Mouse (Mus musculus) liver, embryonic 14.5 days (tissue): ENCODE results near the gene Ankrd11. TPM values are rescaled to one million over a fixed set of nuclear protein-coding genes. Genes with fewer than 3 reads are reported as not detected.

Experiments
- ATAC-seq: fragments of 200-750 bp; cut with Nextera tagmentation; 2 replicates; pipeline ENCODE4 v1.8.0; 2017; ENCODE audit warnings: moderate number of reproducible peaks, mild to moderate bottlenecking, moderate library complexity; ENCODE audit not compliant: insufficient read depth
- DNase-seq, 3 experiments: peaks; one replicate each; pipeline ENCODE4 v3.0.0-alpha.2; 2012 to 2013; ENCODE audit warnings: low read depth in 3 of 3, low spot score in 3 of 3
- H3K27ac ChIP-seq: fragments of 300-500 bp; sonication (generic); 2 replicates; pipeline ENCODE4 v1.5.1; 2014; ENCODE audit warnings: moderate library complexity, mild to moderate bottlenecking, control low read depth, inconsistent platforms
- H3K27me3 ChIP-seq: fragments of 300-500 bp; sonication (generic); 2 replicates; pipeline ENCODE4 v1.6.1; 2014; ENCODE audit warnings: mild to moderate bottlenecking, low read length, moderate library complexity; ENCODE audit not compliant: control insufficient read depth, insufficient read depth
- H3K36me3 ChIP-seq: fragments of 300-500 bp; sonication (generic); replicated peaks from 2 replicates; pipeline ENCODE4 v1.6.1; 2014; ENCODE audit warnings: low read depth; ENCODE audit not compliant: control insufficient read depth, insufficient read depth
- H3K4me1 ChIP-seq, 2 experiments: fragments of 200-500 bp in 1 of 2; fragments of 300-500 bp in 1 of 2; sonication (generic) in 1 of 2; replicated peaks; 2 replicates each; pipeline ENCODE4 v1.6.1; 2012 to 2014; ENCODE audit warnings: antibody characterized with exemption in 1 of 2, inconsistent platforms in 1 of 2, low read length in 1 of 2; ENCODE audit not compliant: control insufficient read depth in 2 of 2, insufficient read depth in 2 of 2
- H3K4me2 ChIP-seq: fragments of 300-500 bp; sonication (generic); 2 replicates; pipeline ENCODE4 v1.6.1; 2014; ENCODE audit warnings: low read depth, mild to moderate bottlenecking, control low read depth, moderate library complexity
- H3K4me3 ChIP-seq, 2 experiments: fragments of 200-500 bp in 1 of 2; fragments of 300-500 bp in 1 of 2; sonication (generic) in 1 of 2; 2 replicates each; pipeline ENCODE4 v1.5.1; 2012 to 2014; ENCODE audit warnings: low read depth in 2 of 2, low read length in 2 of 2, mild to moderate bottlenecking in 2 of 2, control low read depth in 1 of 2, inconsistent platforms in 1 of 2, moderate library complexity in 1 of 2; ENCODE audit not compliant: insufficient read depth in 1 of 2
- H3K9ac ChIP-seq: fragments of 300-500 bp; sonication (generic); replicated peaks from 2 replicates; pipeline ENCODE4 v1.6.1; 2014; ENCODE audit warnings: mild to moderate bottlenecking, control low read depth, moderate library complexity
- H3K9me3 ChIP-seq: fragments of 300-500 bp; sonication (generic); 2 replicates; pipeline ENCODE4 v1.6.1; 2016; ENCODE audit warnings: low read length, mixed read lengths; ENCODE audit not compliant: control insufficient read depth
- CTCF ChIP-seq: IDR thresholded peaks from 2 replicates; pipeline ENCODE4 v1.5.1; 2016; ENCODE audit warnings: antibody characterized with exemption, low read depth, control low read depth
- EP300 ChIP-seq: IDR thresholded peaks from 2 replicates; pipeline ENCODE4 v1.6.1; 2016; ENCODE audit warnings: antibody characterized with exemption, low read depth
- WGBS: fragments of 180-500 bp; shearing (Covaris S2); extraction: QIAGEN DNeasy Blood & Tissue Kit; methylation state at CpG from one replicate; pipeline ENCODE4 v1.1.7; 2014; ENCODE audit not compliant: insufficient replicate concordance; 5-methylcytosine and 5-hydroxymethylcytosine counted together
- polyA plus RNA-seq, 2 experiments: library from polyadenylated mRNA; depleted of rRNA in 1 of 2; stranded (reverse) in 1 of 2; unstranded in 1 of 2; fragments of >200 nt; fragmentation: Nextera tagmentation in 1 of 2; extraction: Ambion mirVana in 1 of 2; gene quantifications; 2 replicates each; pipeline versions ENCODE4 v1.2.1 to v1.2.3; 2012 to 2014

Gene Ankrd11
- polyA plus RNA-seq, 2 experiments: 10.8 to 12.4 TPM

GRCm38 (mm10) chr8:123027786-123028185 lies 14.3 kb downstream of the Ankrd11 start:
- Histone ChIP-seq H3K36me3 (no peaks in the 10 kb centered on the region; the same call in 1 of the 2 replicates), H3K4me2 (no peak overlapping the region), H3K27me3 (no peaks in the 10 kb centered on the region), H3K9me3 (no peaks in the 10 kb centered on the region), H3K27ac (no peak overlapping the region), H3K9ac (no peak overlapping the region), H3K4me1 (peaks cover 5 to 23% of the 10 kb centered on the region in 2 experiments; a peak in 3 of 4 replicates), H3K4me3 (no peak overlapping the region)
- DNase-seq (no peak), ATAC-seq (no peak)
- WGBS: 65% methylated on average over 8 of the region's 8 CpGs
- TF ChIP-seq CTCF (no peak), EP300 (no peak)

DNA sequence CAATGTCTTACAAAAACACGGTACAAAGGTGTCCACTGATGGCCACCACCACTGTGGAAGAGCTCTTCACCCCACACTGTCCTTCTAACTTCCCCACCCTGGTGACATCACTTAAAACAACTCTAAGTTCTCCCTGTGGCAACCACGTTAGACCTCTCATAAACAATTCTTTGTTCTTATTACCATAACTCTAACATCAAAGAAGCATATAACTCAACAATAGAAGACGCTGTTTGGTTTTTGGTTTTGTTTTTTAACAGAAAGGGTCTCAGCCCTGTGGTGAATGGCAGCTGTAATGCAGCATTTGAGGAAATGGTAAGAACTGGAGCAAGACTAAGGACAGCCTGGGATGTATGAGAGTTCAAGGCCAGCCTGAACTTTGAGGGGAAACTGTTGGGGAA lies 16.1 kb downstream of the Ankrd11 start:
- Histone ChIP-seq H3K27me3 (no peaks in the 10 kb centered on the region), H3K9me3 (no peaks in the 10 kb centered on the region), H3K4me2 (no peak overlapping the region), H3K36me3 (no peaks in the 10 kb centered on the region), H3K27ac (no peak overlapping the region), H3K4me1 (peaks cover 3 to 19% of the 10 kb centered on the region in 2 experiments; a peak in 3 of 4 replicates), H3K9ac (no peak overlapping the region), H3K4me3 (no peak overlapping the region)
- DNase-seq (no peak), ATAC-seq (no peak)
- 66% methylated on average over 3 of the region's 3 CpGs for WGBS
- no peak for TF ChIP-seq CTCF
- no peak for TF ChIP-seq EP300

- Histone ChIP-seq H3K9ac (no peak overlapping the region), H3K4me2 (no peak overlapping the region), H3K36me3 (no peaks in the 10 kb centered on the region), H3K4me3 (no peak overlapping the region), H3K27ac (no peak overlapping the region), H3K4me1 (peaks cover 3 to 20% of the 10 kb centered on the region in 2 experiments; a peak in 3 of 4 replicates), H3K27me3 (no peaks in the 10 kb centered on the region), H3K9me3 (no peaks in the 10 kb centered on the region)
- DNase-seq (no peak), ATAC-seq (no peak)
- 85% methylated on average over 2 of the region's 2 CpGs for WGBS
- TF ChIP-seq CTCF (no peak), EP300 (no peak)
Measured at GRCm38 (mm10) chr8:123024226-123024625, 17.9 kb downstream of the Ankrd11 start.

GRCm38 (mm10) chr8:123022727-123023126 lies 19.4 kb downstream of the Ankrd11 start:
- no peak overlapping the region for H3K9ac ChIP-seq
- no peaks in the 10 kb centered on the region for H3K36me3 ChIP-seq
- no peak for TF ChIP-seq CTCF
- no peak for TF ChIP-seq EP300
- ATAC-seq (no peak), DNase-seq (no peak)
- H3K4me1 ChIP-seq: peaks cover 0 to 29% of the 10 kb centered on the region in 2 experiments
- H3K27me3 ChIP-seq: no peaks in the 10 kb centered on the region
- no peak overlapping the region for H3K27ac ChIP-seq
- H3K9me3 ChIP-seq: no peaks in the 10 kb centered on the region
- no peak overlapping the region for H3K4me3 ChIP-seq
- no peak overlapping the region for H3K4me2 ChIP-seq
- WGBS: 74% methylated on average over 3 of the region's 3 CpGs

DNA sequence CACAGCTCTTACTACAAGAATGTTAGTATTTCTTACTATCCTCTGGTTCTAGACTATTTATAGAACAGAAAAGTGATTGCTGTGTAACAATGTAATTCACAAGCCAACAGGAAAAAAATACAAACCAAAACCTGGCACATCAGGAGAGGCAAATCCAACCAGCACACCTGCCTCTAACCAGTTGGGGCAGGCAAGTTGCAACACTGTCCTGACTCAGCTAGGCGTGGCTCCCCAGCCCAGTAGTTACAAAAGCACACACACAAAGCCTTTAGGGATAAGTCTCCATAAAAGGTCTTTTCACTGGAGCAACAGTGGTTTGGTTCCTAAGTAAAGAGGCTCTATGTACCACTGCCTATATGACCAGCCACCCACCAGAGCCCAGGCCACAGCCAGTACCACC lies 20.8 kb downstream of the Ankrd11 start:
- Histone ChIP-seq H3K4me2 (no peak overlapping the region), H3K27ac (no peak overlapping the region), H3K4me3 (no peak overlapping the region), H3K9me3 (no peaks in the 10 kb centered on the region), H3K9ac (no peak overlapping the region), H3K27me3 (no peaks in the 10 kb centered on the region), H3K36me3 (no peaks in the 10 kb centered on the region; the same call in 1 of the 2 replicates), H3K4me1 (peaks cover 0 to 29% of the 10 kb centered on the region in 2 experiments)
- 0 out of 2 replicates have a peak, but pooled peaks have one; percentile 36 for ATAC-seq
- WGBS: 68% methylated on average over 1 of the region's 1 CpGs
- no peak for TF ChIP-seq EP300
- TF ChIP-seq CTCF: no peak
- DNase-seq: no peak
